Mouse (Mus musculus) liver, embryonic 14.5 days (tissue): ENCODE measurements around the gene Slc18b1. TPM values are rescaled to one million over a fixed set of nuclear protein-coding genes. Genes with fewer than 3 reads are reported as not detected.

Experiments used
- ATAC-seq: fragments of 200-750 bp; cut with Nextera tagmentation; 2 replicates; pipeline ENCODE4 v1.8.0; 2017; ENCODE audit warnings: moderate number of reproducible peaks, mild to moderate bottlenecking, moderate library complexity; ENCODE audit not compliant: insufficient read depth
- DNase-seq, 3 experiments: peaks; one replicate each; pipeline ENCODE4 v3.0.0-alpha.2; 2012 to 2013; ENCODE audit warnings: low read depth in 3 of 3, low spot score in 3 of 3
- H3K27ac ChIP-seq: fragments of 300-500 bp; sonication (generic); 2 replicates; pipeline ENCODE4 v1.5.1; 2014; ENCODE audit warnings: moderate library complexity, mild to moderate bottlenecking, control low read depth, inconsistent platforms
- H3K27me3 ChIP-seq: fragments of 300-500 bp; sonication (generic); 2 replicates; pipeline ENCODE4 v1.6.1; 2014; ENCODE audit warnings: mild to moderate bottlenecking, low read length, moderate library complexity; ENCODE audit not compliant: control insufficient read depth, insufficient read depth
- H3K36me3 ChIP-seq: fragments of 300-500 bp; sonication (generic); replicated peaks from 2 replicates; pipeline ENCODE4 v1.6.1; 2014; ENCODE audit warnings: low read depth; ENCODE audit not compliant: control insufficient read depth, insufficient read depth
- H3K4me1 ChIP-seq, 2 experiments: fragments of 200-500 bp in 1 of 2; fragments of 300-500 bp in 1 of 2; sonication (generic) in 1 of 2; replicated peaks; 2 replicates each; pipeline ENCODE4 v1.6.1; 2012 to 2014; ENCODE audit warnings: antibody characterized with exemption in 1 of 2, inconsistent platforms in 1 of 2, low read length in 1 of 2; ENCODE audit not compliant: control insufficient read depth in 2 of 2, insufficient read depth in 2 of 2
- H3K4me2 ChIP-seq: fragments of 300-500 bp; sonication (generic); 2 replicates; pipeline ENCODE4 v1.6.1; 2014; ENCODE audit warnings: low read depth, mild to moderate bottlenecking, control low read depth, moderate library complexity
- H3K4me3 ChIP-seq, 2 experiments: fragments of 200-500 bp in 1 of 2; fragments of 300-500 bp in 1 of 2; sonication (generic) in 1 of 2; 2 replicates each; pipeline ENCODE4 v1.5.1; 2012 to 2014; ENCODE audit warnings: low read depth in 2 of 2, low read length in 2 of 2, mild to moderate bottlenecking in 2 of 2, control low read depth in 1 of 2, inconsistent platforms in 1 of 2, moderate library complexity in 1 of 2; ENCODE audit not compliant: insufficient read depth in 1 of 2
- H3K9ac ChIP-seq: fragments of 300-500 bp; sonication (generic); replicated peaks from 2 replicates; pipeline ENCODE4 v1.6.1; 2014; ENCODE audit warnings: mild to moderate bottlenecking, control low read depth, moderate library complexity
- H3K9me3 ChIP-seq: fragments of 300-500 bp; sonication (generic); 2 replicates; pipeline ENCODE4 v1.6.1; 2016; ENCODE audit warnings: low read length, mixed read lengths; ENCODE audit not compliant: control insufficient read depth
- CTCF ChIP-seq: IDR thresholded peaks from 2 replicates; pipeline ENCODE4 v1.5.1; 2016; ENCODE audit warnings: antibody characterized with exemption, low read depth, control low read depth
- EP300 ChIP-seq: IDR thresholded peaks from 2 replicates; pipeline ENCODE4 v1.6.1; 2016; ENCODE audit warnings: antibody characterized with exemption, low read depth
- WGBS: fragments of 180-500 bp; shearing (Covaris S2); extraction: QIAGEN DNeasy Blood & Tissue Kit; methylation state at CpG from one replicate; pipeline ENCODE4 v1.1.7; 2014; ENCODE audit not compliant: insufficient replicate concordance; 5-methylcytosine and 5-hydroxymethylcytosine counted together
- polyA plus RNA-seq, 2 experiments: library from polyadenylated mRNA; depleted of rRNA in 1 of 2; stranded (reverse) in 1 of 2; unstranded in 1 of 2; fragments of >200 nt; fragmentation: Nextera tagmentation in 1 of 2; extraction: Ambion mirVana in 1 of 2; gene quantifications; 2 replicates each; pipeline versions ENCODE4 v1.2.1 to v1.2.3; 2012 to 2014

The Slc18b1 gene
- polyA plus RNA-seq, 2 experiments, result 1.8 to 1.9 TPM

DNA sequence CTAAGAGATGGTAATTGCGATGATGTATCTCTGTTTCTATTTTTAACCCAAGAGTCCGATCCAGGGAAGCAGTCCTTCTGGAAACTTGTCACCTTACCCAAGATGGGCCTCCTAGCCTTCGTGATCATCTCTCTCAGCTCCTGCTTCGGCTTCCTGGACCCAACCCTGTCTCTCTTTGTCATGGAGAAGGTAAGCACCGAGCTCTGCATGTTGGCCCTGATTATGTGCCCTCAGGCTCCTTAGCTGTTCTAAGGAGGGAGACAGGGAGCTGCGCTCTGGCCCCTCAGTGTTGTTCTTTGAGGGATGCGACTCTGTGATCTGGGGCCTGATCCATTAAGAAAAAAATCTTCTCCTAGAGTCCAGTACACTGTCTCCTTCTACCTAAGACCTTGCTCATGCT lies 19.5 kb downstream of the Slc18b1 start:
- WGBS, result 76% methylated on average over 7 of the region's 7 CpGs
- H3K4me3 ChIP-seq, result no peak overlapping the region
- H3K27me3 ChIP-seq, result no peaks in the 10 kb centered on the region
- ATAC-seq (no peak), DNase-seq (no peak)
- H3K4me1 ChIP-seq, result no peaks in the 10 kb centered on the region
- H3K36me3 ChIP-seq, result no peaks in the 10 kb centered on the region
- H3K9ac ChIP-seq, result no peak overlapping the region
- TF ChIP-seq EP300, result no peak
- no peak for TF ChIP-seq CTCF
- H3K27ac ChIP-seq, result no peak overlapping the region
- no peaks in the 10 kb centered on the region for H3K9me3 ChIP-seq
- H3K4me2 ChIP-seq, result no peak overlapping the region

DNA sequence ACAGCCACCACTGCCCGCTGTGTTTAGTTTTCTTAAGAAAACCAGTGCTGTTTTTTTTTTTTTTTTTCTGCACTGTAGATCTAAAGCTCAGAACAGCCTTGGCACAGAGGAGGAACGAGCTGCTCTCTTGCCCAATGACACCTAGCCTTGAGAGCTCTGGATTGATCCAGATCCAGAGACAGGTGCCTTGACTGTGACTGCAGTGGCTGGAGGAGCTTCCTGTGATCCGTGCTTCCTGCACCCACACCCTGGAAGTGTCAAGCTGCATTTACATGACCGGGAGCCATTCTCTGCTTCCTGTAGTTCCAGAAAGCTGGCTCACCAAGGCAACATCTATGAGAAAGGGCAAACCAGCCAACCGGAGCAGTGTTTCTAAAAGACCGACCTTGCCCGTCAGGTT lies 29.7 kb downstream of the Slc18b1 start:
- Histone ChIP-seq H3K4me2 (no peak overlapping the region), H3K9ac (no peak overlapping the region), H3K36me3 (no peaks in the 10 kb centered on the region; the same call in 1 of the 2 replicates), H3K9me3 (no peaks in the 10 kb centered on the region), H3K27me3 (no peaks in the 10 kb centered on the region), H3K4me3 (no peak overlapping the region), H3K4me1 (no peaks in the 10 kb centered on the region), H3K27ac (no peak overlapping the region)
- 74% methylated on average over 7 of the region's 7 CpGs for WGBS
- ATAC-seq (no peak), DNase-seq (no peak)
- TF ChIP-seq EP300, result no peak
- no peak for TF ChIP-seq CTCF

DNA sequence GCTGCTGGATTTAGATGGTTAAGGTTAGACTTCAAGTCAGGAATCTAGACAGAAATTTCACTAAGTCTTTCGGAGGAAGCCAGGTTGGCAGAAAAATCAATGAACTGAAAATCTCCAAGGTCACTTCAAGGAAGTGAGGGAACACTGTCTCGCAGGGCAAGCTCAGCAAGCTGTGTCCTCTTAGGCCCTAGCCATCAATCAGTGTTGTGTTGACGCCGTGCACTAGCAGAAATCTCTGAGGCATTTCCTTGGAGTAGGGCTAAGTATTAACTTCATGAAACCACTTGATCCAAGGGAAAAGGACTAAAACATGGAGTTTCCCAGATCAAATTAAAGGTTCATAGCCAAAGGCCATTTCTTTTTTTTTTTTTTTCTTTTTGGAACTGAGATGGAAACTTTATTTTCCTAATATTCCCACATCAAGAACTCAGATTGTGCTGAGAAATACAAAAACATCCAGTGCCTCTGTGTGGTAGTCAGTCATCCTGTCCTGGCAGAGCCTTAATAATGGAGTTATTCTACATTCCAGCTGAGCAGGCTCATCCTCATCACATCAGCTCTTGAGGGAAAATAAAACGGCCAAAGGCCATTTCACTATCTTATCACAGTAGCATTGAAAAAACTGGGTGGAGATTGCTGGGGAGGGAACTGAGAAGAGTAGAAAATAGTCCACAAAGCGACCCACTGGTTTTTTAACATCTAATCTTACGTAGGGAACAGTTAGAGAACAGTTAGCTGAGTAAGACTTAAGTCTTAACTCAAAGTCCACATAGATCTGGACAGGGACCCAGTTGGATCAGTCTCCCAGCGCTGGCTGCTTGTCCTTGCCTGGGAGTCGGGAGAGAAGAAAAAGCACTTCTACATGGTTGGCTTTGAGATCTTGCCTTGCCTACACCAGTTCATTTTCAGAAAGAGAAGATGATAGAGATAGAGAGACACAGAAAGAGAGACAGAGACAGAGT lies 39.5 kb downstream of the Slc18b1 start:
- Histone ChIP-seq H3K27ac (no peak overlapping the region), H3K4me2 (no peak overlapping the region), H3K36me3 (no peaks in the 10 kb centered on the region), H3K9me3 (no peaks in the 10 kb centered on the region), H3K9ac (no peak overlapping the region), H3K4me1 (0 out of 4 replicates have a peak, but pooled peaks cover 0 to 2% of the 10 kb centered on the region in 2 experiments), H3K27me3 (no peaks in the 10 kb centered on the region), H3K4me3 (no peak overlapping the region)
- no peak for ATAC-seq
- no peak for DNase-seq
- WGBS, result 52% methylated on average over 9 of the region's 9 CpGs
- TF ChIP-seq CTCF (no peak), EP300 (no peak)

- Histone ChIP-seq H3K27ac (no peak overlapping the region), H3K4me2 (no peak overlapping the region), H3K4me1 (0 out of 4 replicates have a peak, but pooled peaks cover 0 to 2% of the 10 kb centered on the region in 2 experiments), H3K4me3 (no peak overlapping the region), H3K9ac (no peak overlapping the region), H3K9me3 (no peaks in the 10 kb centered on the region), H3K36me3 (no peaks in the 10 kb centered on the region), H3K27me3 (no peaks in the 10 kb centered on the region)
- TF ChIP-seq CTCF, result no peak
- TF ChIP-seq EP300, result no peak
- no peak for DNase-seq
- ATAC-seq, result no peak
- WGBS, result 60% methylated on average over 3 of the region's 3 CpGs
These were observed 40.3 kb downstream of the Slc18b1 start for GRCm38 (mm10) chr10:23837115-23837514.

DNA sequence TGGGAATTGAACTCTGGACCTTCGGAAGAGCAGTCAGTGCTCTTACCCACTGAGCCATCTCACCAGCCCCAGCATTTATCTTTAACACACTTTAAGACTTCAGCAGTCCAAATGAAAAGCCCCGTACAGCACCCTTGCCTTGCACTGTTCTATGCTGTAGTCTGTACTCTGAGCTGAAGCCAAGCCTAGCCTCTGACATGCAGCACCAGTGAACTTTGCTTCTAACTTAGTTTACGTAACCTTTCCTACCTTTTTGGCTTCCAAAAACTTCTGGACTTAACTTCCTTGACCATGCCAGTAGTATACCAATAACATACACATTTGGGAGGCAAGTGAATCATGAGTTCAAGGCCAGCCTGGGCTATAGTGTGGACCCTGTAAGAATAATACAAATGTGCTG lies 42.1 kb downstream of the Slc18b1 start:
- 67% methylated on average over 3 of the region's 3 CpGs for WGBS

More for the DNA sequence above, 42.1 kb downstream of the Slc18b1 start:
- Histone ChIP-seq H3K36me3 (no peaks in the 10 kb centered on the region), H3K27me3 (no peaks in the 10 kb centered on the region), H3K9me3 (no peaks in the 10 kb centered on the region), H3K9ac (no peak overlapping the region), H3K27ac (no peak overlapping the region), H3K4me2 (no peak overlapping the region), H3K4me3 (no peak overlapping the region), H3K4me1 (0 out of 4 replicates have a peak, but pooled peaks cover 0 to 2% of the 10 kb centered on the region in 2 experiments)
- ATAC-seq, result no peak
- no peak for DNase-seq
- TF ChIP-seq CTCF (no peak), EP300 (no peak)
